Mouse (Mus musculus): ENCODE measurements around the gene Slc9a3r2.

- no peak for TF ChIP-seq CTCF (IDR thresholded peaks at IDR 0.05)
- TF ChIP-seq EP300 (IDR thresholded peaks at IDR 0.05): no peak
Observed at GRCm38 (mm10) chr17:24671346-24671745, 21.2 kb upstream of the Slc9a3r2 start.
